18 mouse cellular contexts compared by ENCODE assay signal in the genomic region with DNA sequence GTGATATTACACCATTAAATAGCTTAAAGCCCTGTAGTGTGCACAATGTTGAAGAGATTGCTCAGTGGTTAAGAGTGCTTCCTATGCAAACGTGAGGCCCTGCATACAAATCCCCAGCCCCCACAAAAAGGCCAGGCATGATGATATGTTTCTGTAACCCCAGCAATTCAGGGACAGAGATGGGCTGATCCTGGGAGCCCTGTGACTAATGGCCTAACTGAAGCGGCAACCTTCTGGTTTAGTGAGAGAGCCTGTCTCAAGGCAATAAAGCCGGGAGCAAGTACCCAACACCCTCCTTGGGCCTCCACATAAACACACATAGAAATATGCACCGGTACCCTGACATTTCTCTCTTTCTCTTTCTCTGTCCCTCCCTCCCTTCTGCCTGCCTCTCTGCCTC.
DNase-seq lines count a peak whose midpoint lies in the region; ATAC-seq and TF ChIP-seq lines count a peak whose summit lies in the region.
"Had no signal": no experiment of that assay in that cellular context is flagged by ENCODE, and none has a peak within 500 bp of the region (broad histone marks: within the 10 kb centered on the region; RNA-seq: fewer than 3 reads in every experiment).

No protein-coding gene starts in this region.

- TF ChIP-seq CTCF in forebrain, postnatal 0 days (IDR thresholded peaks at IDR 0.05; ENCODE audit: low read depth) = no peak
- no peak for TF ChIP-seq CTCF in MEL (IDR thresholded peaks at IDR 0.05 in 2 of 3, conservative IDR thresholded peaks at IDR 0.05 in 1 of 3; ENCODE audit: control insufficient read depth in 1 of 3, insufficient read depth in 1 of 3, low read depth in 2 of 3, low read length in 3 of 3, poor library complexity in 1 of 3, severe bottlenecking in 1 of 3)

- 40% methylated on average over 4 of the region's 4 CpGs for WGBS in forebrain, embryonic 14.5 days
- 39% methylated on average over 4 of the region's 4 CpGs for WGBS in forebrain, postnatal 0 days
- WGBS in hindbrain, embryonic 14.5 days = 34% methylated on average over 4 of the region's 4 CpGs
- 45% methylated on average over 4 of the region's 4 CpGs for WGBS in hindbrain, embryonic 16.5 days

- ATAC-seq in forebrain, embryonic 14.5 days = no peak
- no peak for ATAC-seq in forebrain, postnatal 0 days
- ATAC-seq in hindbrain, embryonic 14.5 days (ENCODE audit: low FRiP score) = no peak
- ATAC-seq in hindbrain, embryonic 16.5 days = no peak
- ATAC-seq: intestine, embryonic 15.5 days had no signal

- no peaks in the 10 kb centered on the region for H3K36me3 ChIP-seq in forebrain, embryonic 14.5 days (ENCODE audit: control insufficient read depth, insufficient read depth, low read length)
- no peaks in the 10 kb centered on the region for H3K36me3 ChIP-seq in forebrain, postnatal 0 days (ENCODE audit: insufficient read depth)
- H3K36me3 ChIP-seq in hindbrain, embryonic 14.5 days (replicated peaks; ENCODE audit: control insufficient read depth, insufficient read depth) = no peaks in the 10 kb centered on the region
- no peaks in the 10 kb centered on the region for H3K36me3 ChIP-seq in hindbrain, embryonic 16.5 days (ENCODE audit: control insufficient read depth, insufficient read depth, low read length)
- H3K36me3 ChIP-seq in MEL (ENCODE audit: control insufficient read depth in 1 of 2, insufficient read depth in 2 of 2, low read length in 2 of 2) = peaks cover 0 to 63% of the 10 kb centered on the region in 2 experiments; a peak in 2 of 4 replicates
- H3K36me3 ChIP-seq: intestine, embryonic 15.5 days had no signal

- peak overlapping the region; percentile 74 for H3K27ac ChIP-seq in forebrain, embryonic 14.5 days (ENCODE audit: low read depth, low read length)
- H3K27ac ChIP-seq in forebrain, postnatal 0 days (ENCODE audit: low read depth, low read length) = no peak overlapping the region
- 0 out of 2 replicates have a peak overlapping the region, but pooled peaks have one; percentile 43 for H3K27ac ChIP-seq in hindbrain, embryonic 14.5 days
- H3K27ac ChIP-seq in hindbrain, embryonic 16.5 days (ENCODE audit: low read depth, low read length) = no peak overlapping the region
- H3K27ac ChIP-seq in MEL (ENCODE audit: control insufficient read depth, low read depth, low read length) = no peak overlapping the region

- no peak for TF ChIP-seq EP300 in MEL (IDR thresholded peaks at IDR 0.05; ENCODE audit: low read depth in 1 of 2, low read length in 2 of 2)

- TF ChIP-seq RAD21 in MEL (IDR thresholded peaks at IDR 0.05; ENCODE audit: low read depth, low read length) = no peak

- no peak overlapping the region; the same call in 1 of the 2 replicates for H3K4me2 ChIP-seq in forebrain, embryonic 14.5 days (ENCODE audit: low read length)
- H3K4me2 ChIP-seq in forebrain, postnatal 0 days (ENCODE audit: low read depth) = no peak overlapping the region
- no peak overlapping the region for H3K4me2 ChIP-seq in hindbrain, embryonic 14.5 days (replicated peaks)
- H3K4me2 ChIP-seq in hindbrain, embryonic 16.5 days (ENCODE audit: low read length) = no peak overlapping the region
- H3K4me2 ChIP-seq: intestine, embryonic 15.5 days; midbrain, embryonic 11.5 days had no signal

- peaks cover 43% of the 10 kb centered on the region for H3K79me2 ChIP-seq in MEL (ENCODE audit: control insufficient read depth, insufficient read depth, low read length, poor library complexity)

- H3K4me3 ChIP-seq in forebrain, embryonic 14.5 days (ENCODE audit: low read depth, low read length) = no peak overlapping the region
- H3K4me3 ChIP-seq in forebrain, postnatal 0 days (ENCODE audit: low read depth, low read length) = no peak overlapping the region
- H3K4me3 ChIP-seq in hindbrain, embryonic 14.5 days (replicated peaks; ENCODE audit: low read length) = no peak overlapping the region
- H3K4me3 ChIP-seq in hindbrain, embryonic 16.5 days (ENCODE audit: low read length) = no peak overlapping the region
- H3K4me3 ChIP-seq in MEL (ENCODE audit: control insufficient read depth in 1 of 2, insufficient read depth in 1 of 2, low read depth in 2 of 2, low read length in 2 of 2) = no peak overlapping the region
- H3K4me3 ChIP-seq: heart, adult 2 months; intestine, embryonic 15.5 days had no signal

- H3K9me3 ChIP-seq in forebrain, embryonic 14.5 days (replicated peaks; ENCODE audit: control insufficient read depth, low read length) = no peaks in the 10 kb centered on the region
- no peaks in the 10 kb centered on the region for H3K9me3 ChIP-seq in forebrain, postnatal 0 days (ENCODE audit: low read length)
- H3K9me3 ChIP-seq in hindbrain, embryonic 14.5 days (ENCODE audit: control insufficient read depth, low read length) = no peaks in the 10 kb centered on the region
- H3K9me3 ChIP-seq in hindbrain, embryonic 16.5 days (ENCODE audit: control insufficient read depth, low read length) = no peaks in the 10 kb centered on the region
- no peaks in the 10 kb centered on the region for H3K9me3 ChIP-seq in MEL (replicated peaks; ENCODE audit: insufficient read depth, low read length)
- H3K9me3 ChIP-seq: intestine, embryonic 15.5 days had no signal

- peaks cover 51% of the 10 kb centered on the region for H3K4me1 ChIP-seq in forebrain, embryonic 14.5 days (ENCODE audit: control insufficient read depth, insufficient read depth, low read length)
- peaks cover 20% of the 10 kb centered on the region for H3K4me1 ChIP-seq in forebrain, postnatal 0 days (ENCODE audit: insufficient read depth)
- peaks cover 37% of the 10 kb centered on the region for H3K4me1 ChIP-seq in hindbrain, embryonic 14.5 days (replicated peaks; ENCODE audit: control insufficient read depth, insufficient read depth, low read length)
- peaks cover 25% of the 10 kb centered on the region for H3K4me1 ChIP-seq in hindbrain, embryonic 16.5 days (ENCODE audit: control insufficient read depth, insufficient read depth, low read depth, low read length)
- H3K4me1 ChIP-seq in MEL (ENCODE audit: control insufficient read depth in 1 of 2, insufficient read depth in 2 of 2, low read length in 2 of 2) = peaks cover 41% of the 10 kb centered on the region in 2 experiments

- H3K9ac ChIP-seq in forebrain, embryonic 14.5 days (ENCODE audit: low read length) = peak overlapping the region; percentile 5; the same call in 1 of the 2 replicates
- no peak overlapping the region for H3K9ac ChIP-seq in forebrain, postnatal 0 days
- H3K9ac ChIP-seq in hindbrain, embryonic 14.5 days = no peak overlapping the region
- no peak overlapping the region for H3K9ac ChIP-seq in hindbrain, embryonic 16.5 days (ENCODE audit: low read depth, low read length)
- H3K9ac ChIP-seq in MEL (ENCODE audit: control insufficient read depth, low read depth, low read length, poor library complexity, severe bottlenecking) = peak overlapping the region; percentile 30; the same call in 1 of the 2 replicates
- H3K9ac ChIP-seq: intestine, embryonic 15.5 days had no signal

- H3K27me3 ChIP-seq in forebrain, embryonic 14.5 days (replicated peaks; ENCODE audit: control insufficient read depth, insufficient read depth, low read length) = no peaks in the 10 kb centered on the region
- no peaks in the 10 kb centered on the region for H3K27me3 ChIP-seq in forebrain, postnatal 0 days (ENCODE audit: insufficient read depth, low read length)
- no peaks in the 10 kb centered on the region for H3K27me3 ChIP-seq in hindbrain, embryonic 14.5 days (ENCODE audit: control insufficient read depth, insufficient read depth, low read length)
- no peaks in the 10 kb centered on the region for H3K27me3 ChIP-seq in hindbrain, embryonic 16.5 days (replicated peaks; ENCODE audit: control insufficient read depth, insufficient read depth, low read length)
- H3K27me3 ChIP-seq in MEL (ENCODE audit: control insufficient read depth in 1 of 2, insufficient read depth in 2 of 2, low read length in 2 of 2) = no peaks in the 10 kb centered on the region
- H3K27me3 ChIP-seq: intestine, embryonic 15.5 days had no signal

- TF ChIP-seq POLR2A in MEL (IDR thresholded peaks at IDR 0.05; ENCODE audit: control insufficient read depth in 1 of 2, insufficient read depth in 1 of 2, low read depth in 1 of 2, low read length in 2 of 2, poor library complexity in 1 of 2) = no peak

- no peak for DNase-seq in forebrain, embryonic 14.5 days (ENCODE audit: low spot score)
- no peak for DNase-seq in forebrain, postnatal 0 days
- DNase-seq in hindbrain, embryonic 14.5 days (ENCODE audit: low spot score) = no peak
- DNase-seq in MEL (ENCODE audit: low read depth, low spot score) = peak; percentile 23
- peak; percentile 43 to 66 for DNase-seq in adrenal gland, postnatal 36 days
- DNase-seq in ovary, adult 18-20 months (ENCODE audit: low spot score) = no peak
- no peak for DNase-seq in urinary bladder, adult 18-20 months (ENCODE audit: low spot score in 2 of 2)
- DNase-seq: cerebellum, adult 9-11 months; heart, adult 2 months; kidney, postnatal 4 days; liver; lung, adult 2 months; lung, postnatal 4 days; right cerebral cortex, postnatal 4 days; thymus, postnatal 4 days had no signal

TF ChIP-seq in MEL, 35 proteins besides CTCF, POLR2A, EP300 and RAD21:
- no peak for TF ChIP-seq MYC (IDR thresholded peaks at IDR 0.05; ENCODE audit: low read depth, low read length)
- TF ChIP-seq SMC3 (IDR thresholded peaks at IDR 0.05; ENCODE audit: low read depth, low read length) = no peak
- TF ChIP-seq JUND (IDR thresholded peaks at IDR 0.05; ENCODE audit: low read depth, low read length) = no peak
- no peak for TF ChIP-seq NELFE (IDR thresholded peaks at IDR 0.05; ENCODE audit: low read depth, low read length)
- no peak for TF ChIP-seq MAX (IDR thresholded peaks at IDR 0.05; ENCODE audit: low read length)
- no peak for TF ChIP-seq BHLHE40 (IDR thresholded peaks at IDR 0.05; ENCODE audit: borderline replicate concordance, low read depth, low read length)
- TF ChIP-seq CHD2 (IDR thresholded peaks at IDR 0.05; ENCODE audit: low read length) = no peak
- TF ChIP-seq HCFC1 (IDR thresholded peaks at IDR 0.05; ENCODE audit: low read depth, low read length) = no peak
- TF ChIP-seq USF2 (IDR thresholded peaks at IDR 0.05; ENCODE audit: borderline replicate concordance in 1 of 2, insufficient read depth in 1 of 2, low read depth in 1 of 2, low read length in 2 of 2) = no peak
- TF ChIP-seq NRF1 (IDR thresholded peaks at IDR 0.05; ENCODE audit: insufficient read depth, low read depth, low read length, poor library complexity, severe bottlenecking) = no peak
- TF ChIP-seq ZKSCAN1 (IDR thresholded peaks at IDR 0.05; ENCODE audit: low read depth, low read length) = no peak
- no peak for TF ChIP-seq TCF12 (IDR thresholded peaks at IDR 0.05; ENCODE audit: low read depth, low read length)

Comparison
In these comparisons a context has a peak if more than half of its experiments do, and no peak if none do; other contexts are left out.
1. H3K27ac ChIP-seq: peak in forebrain, embryonic 14.5 days (single experiment) and hindbrain, embryonic 14.5 days (single experiment); none in forebrain, postnatal 0 days (single experiment), hindbrain, embryonic 16.5 days (single experiment) and MEL (single experiment).
2. H3K9ac ChIP-seq: peak in forebrain, embryonic 14.5 days (single experiment) and MEL (single experiment); none in forebrain, postnatal 0 days (single experiment), hindbrain, embryonic 14.5 days (single experiment) and hindbrain, embryonic 16.5 days (single experiment).
3. DNase-seq: peak in MEL (single experiment) and adrenal gland, postnatal 36 days (2 of 2); none in forebrain, embryonic 14.5 days (single experiment), forebrain, postnatal 0 days (single experiment), hindbrain, embryonic 14.5 days (single experiment), ovary, adult 18-20 months (single experiment) and urinary bladder, adult 18-20 months (0 of 2).